Mouse (Mus musculus) large intestine, adult 2 months (tissue): ENCODE results near the gene Itpkb. TPM values are rescaled to one million over a fixed set of nuclear protein-coding genes. Genes with fewer than 3 reads are reported as not detected.

Experiments used
- DNase-seq: peaks from one replicate; pipeline ENCODE4 v3.0.0-alpha.2; 2012; ENCODE audit warnings: low read depth, low spot score
- WGBS: fragments of 180-500 bp; shearing (Covaris S2); methylation state at CpG from one replicate; pipeline ENCODE4 v1.1.7; 2018; 5-methylcytosine and 5-hydroxymethylcytosine counted together
- polyA plus RNA-seq: library from polyadenylated mRNA; depleted of rRNA; stranded (reverse); fragments of >200 nt; gene quantifications from 2 replicates; pipeline ENCODE4 v1.2.3, GENCODE M21; 2012

Gene Itpkb
- polyA plus RNA-seq, 1 experiment, result 6.3 TPM

- WGBS, result 20% methylated on average over 20 of the region's 20 CpGs
- DNase-seq, result no peak
These were observed 16.5 kb upstream of the Itpkb start for GRCm38 (mm10) chr1:180313517-180314440.

GRCm38 (mm10) chr1:180314641-180315040 lies 15.6 kb upstream of the Itpkb start:
- 51% methylated on average over 11 of the region's 11 CpGs for WGBS
- DNase-seq, result no peak

- DNase-seq, result no peak
- WGBS, result 69% methylated on average over 3 of the region's 3 CpGs
These were observed 15.2 kb upstream of the Itpkb start for GRCm38 (mm10) chr1:180315127-180315526.

- WGBS, result 86% methylated on average over 4 of the region's 4 CpGs
- DNase-seq, result no peak
These were observed 12.8 kb upstream of the Itpkb start for GRCm38 (mm10) chr1:180317450-180317849.

- WGBS, result 84% methylated on average over 5 of the region's 5 CpGs
These were observed 11.9 kb upstream of the Itpkb start for GRCm38 (mm10) chr1:180318407-180318806.

GRCm38 (mm10) chr1:180319895-180320294 lies 10.4 kb upstream of the Itpkb start:
- 60% methylated on average over 10 of the region's 10 CpGs for WGBS
- DNase-seq, result no peak

More at GRCm38 (mm10) chr1:180318407-180318806, 11.9 kb upstream of the Itpkb start:
- no peak for DNase-seq

- whole genome bisulfite sequencing, result 76% methylated on average over 3 of the region's 3 CpGs
- no peak for DNase-seq
These were observed 7.4 kb upstream of the Itpkb start for GRCm38 (mm10) chr1:180322896-180323295.

GRCm38 (mm10) chr1:180323491-180323890 lies 6.8 kb upstream of the Itpkb start:
- DNase-seq, result no peak
- WGBS, result 71% methylated on average over 5 of the region's 5 CpGs

- WGBS, result 78% methylated on average over 4 of the region's 4 CpGs
- DNase-seq, result no peak
These were observed 6.0 kb upstream of the Itpkb start for GRCm38 (mm10) chr1:180324271-180324670.

- 32% methylated on average over 12 of the region's 12 CpGs for WGBS
- no peak for DNase-seq
These were observed 1.3 kb upstream of the Itpkb start for GRCm38 (mm10) chr1:180328794-180329665.

- DNase-seq, result no peak
- WGBS, result 38% methylated on average over 6 of the region's 6 CpGs
These were observed 579 bp upstream of the Itpkb start for GRCm38 (mm10) chr1:180329706-180330105.

- WGBS, result under 1% methylated on average over 58 of the region's 58 CpGs
- no peak for DNase-seq
These were observed 641 bp downstream of the Itpkb start for GRCm38 (mm10) chr1:180330707-180331545.

GRCm38 (mm10) chr1:180331546-180332075 lies 1.3 kb downstream of the Itpkb start:
- no peak for DNase-seq
- 2% methylated on average over 21 of the region's 21 CpGs for WGBS

GRCm38 (mm10) chr1:180332076-180332927 lies 2.0 kb downstream of the Itpkb start:
- no peak for DNase-seq
- 22% methylated on average over 71 of the region's 72 CpGs for WGBS

GRCm38 (mm10) chr1:180332928-180333440 lies 2.7 kb downstream of the Itpkb start:
- 77% methylated on average over 14 of the region's 14 CpGs for WGBS
- DNase-seq, result no peak

GRCm38 (mm10) chr1:180333588-180333987 lies 3.3 kb downstream of the Itpkb start:
- DNase-seq, result no peak
- 71% methylated on average over 6 of the region's 6 CpGs for WGBS

- DNase-seq, result no peak
- 81% methylated on average over 6 of the region's 6 CpGs for WGBS
These were observed 4.3 kb downstream of the Itpkb start for GRCm38 (mm10) chr1:180334541-180334940.
